Mouse (Mus musculus) frontal cortex, postnatal 25 days (tissue): ENCODE measurements around the gene Loxl4.

Experiments used
- DNase-seq, 2 experiments: peaks; one replicate each; pipeline ENCODE4 v3.0.0; 2022; ENCODE audit warnings: low spot score in 2 of 2

Loxl4 gene

GRCm38 (mm10) chr19:42612654-42613053, at the start of gene Loxl4:
Gene Loxl4 (minus strand): TSS chr19:42612813.
- DNase-seq, result no peak

GRCm38 (mm10) chr19:42661430-42662164, 49.0 kb upstream of the Loxl4 start:
- DNase-seq, result no peak

DNA sequence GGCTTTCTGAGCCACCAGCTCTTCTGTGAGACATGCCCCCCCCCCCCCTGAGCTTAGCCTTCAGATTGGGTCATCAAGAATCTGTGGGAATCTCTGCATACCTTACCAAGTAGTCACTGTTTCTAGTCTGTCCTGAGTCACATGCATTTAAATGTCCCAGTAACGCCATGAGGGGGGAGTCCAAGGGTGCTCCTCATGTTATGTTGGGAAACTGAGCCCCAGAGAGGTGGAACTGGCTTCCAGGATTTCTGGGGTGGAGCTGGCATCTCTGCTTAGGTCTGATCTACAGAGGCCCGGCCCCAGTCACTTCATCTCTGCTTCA, 47.6 kb upstream of the Loxl4 start:
- DNase-seq, result no peak

DNA sequence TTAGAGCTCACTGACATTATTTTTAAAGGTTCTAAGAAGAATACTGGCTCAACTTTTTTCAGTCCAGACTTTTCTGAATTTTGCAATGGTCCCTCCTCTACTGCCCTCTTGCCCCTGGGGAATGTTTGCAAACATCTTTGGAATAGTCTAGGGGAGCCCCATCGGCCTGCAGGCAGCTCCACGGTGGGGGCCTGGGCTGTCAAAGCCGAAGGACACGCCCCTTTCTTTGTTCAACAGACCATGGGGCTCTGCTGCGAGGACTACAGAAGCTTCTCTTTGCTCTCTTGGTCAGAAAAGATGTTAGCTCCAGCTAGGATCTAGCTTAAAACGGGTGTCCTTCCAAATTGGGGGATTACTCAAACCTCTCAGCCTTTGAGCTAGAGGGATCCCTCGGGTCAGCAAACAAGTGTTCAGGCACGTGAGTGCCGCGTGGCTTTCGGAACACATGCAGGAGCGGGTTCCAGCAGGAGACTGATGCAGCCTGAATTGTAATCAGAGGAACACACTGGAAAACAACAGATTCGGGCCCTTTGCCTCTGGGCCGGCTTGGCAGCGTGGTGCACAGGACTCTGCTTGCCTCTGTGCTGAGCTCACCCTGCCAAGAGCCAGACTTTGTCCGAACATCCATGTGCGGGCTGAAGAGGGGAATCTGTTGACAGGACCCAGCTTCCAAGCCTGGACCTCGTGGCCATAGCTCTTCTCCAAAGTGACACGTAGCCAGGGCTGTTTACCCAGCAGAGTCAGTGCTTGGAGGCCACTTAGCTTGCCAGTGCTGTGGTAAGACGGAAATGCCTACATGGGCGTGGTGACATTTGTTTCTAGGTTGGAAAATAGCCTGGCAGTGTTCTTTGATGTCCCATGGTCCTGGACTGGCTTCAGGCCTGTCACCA, 47.0 kb upstream of the Loxl4 start:
- peak in 1 of 2 experiments; percentile 41 for DNase-seq

GRCm38 (mm10) chr19:42658435-42659135, 46.0 kb upstream of the Loxl4 start:
- DNase-seq, result no peak

DNA sequence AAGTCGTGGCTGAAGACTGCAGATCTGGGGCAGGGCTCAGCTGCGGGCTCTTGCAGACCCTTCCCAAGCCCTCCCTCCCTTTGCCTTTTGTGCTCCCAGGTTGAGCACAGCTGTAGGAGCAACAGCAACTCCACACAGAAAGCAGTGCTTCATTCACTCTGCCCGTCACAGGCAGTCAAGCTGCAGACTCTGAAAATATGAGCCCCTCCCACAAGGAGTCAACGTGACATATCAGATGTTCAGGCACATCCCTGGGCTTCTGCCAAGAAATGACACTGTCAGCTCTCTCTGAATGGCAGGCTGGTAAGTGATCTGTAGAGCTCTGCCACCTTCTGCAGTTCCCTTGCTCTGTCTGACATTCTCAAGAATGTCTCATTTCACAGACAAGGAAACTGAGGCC, 45.2 kb upstream of the Loxl4 start:
- DNase-seq, result no peak

DNA sequence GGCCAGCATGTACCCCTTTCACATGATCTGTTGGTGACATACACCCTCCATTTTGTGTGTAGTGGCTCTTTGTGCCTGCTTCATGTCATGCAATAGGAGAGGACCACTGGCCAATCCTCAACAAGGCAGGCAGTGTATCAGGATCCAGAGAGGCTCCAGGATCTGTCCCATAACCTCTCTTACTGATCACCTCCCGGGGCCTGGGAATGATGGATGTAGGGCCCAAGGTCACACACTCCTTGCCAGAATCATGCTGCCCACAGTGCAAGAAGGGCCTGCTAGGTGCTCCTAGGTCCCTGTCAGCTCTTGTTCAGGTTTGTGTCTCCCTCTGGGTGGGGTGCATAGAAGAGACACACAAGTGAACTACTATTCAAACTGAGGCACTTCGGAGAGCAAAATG, 44.7 kb upstream of the Loxl4 start:
- no peak for DNase-seq

GRCm38 (mm10) chr19:42655006-42655405, 42.4 kb upstream of the Loxl4 start:
- peak; percentile 54 to 57 for DNase-seq

DNA sequence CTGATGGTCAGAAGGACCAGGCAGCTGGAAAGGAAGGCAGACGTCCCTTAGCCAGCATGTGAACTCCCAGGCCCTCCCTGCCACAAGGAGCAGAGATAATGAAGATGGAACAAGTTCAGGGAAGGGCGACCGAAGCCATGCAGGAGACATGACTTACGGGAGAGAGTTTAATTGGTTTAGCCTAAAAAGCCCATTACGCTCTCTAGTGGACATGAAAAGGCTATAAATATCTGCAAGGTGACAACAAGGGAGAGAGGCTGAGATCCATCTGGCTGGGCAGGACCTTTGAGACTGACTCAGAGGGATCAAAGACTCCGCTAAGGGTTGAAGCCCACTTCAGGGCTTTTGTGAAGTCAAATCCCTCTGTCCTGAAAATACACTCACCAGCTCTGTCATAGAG, 40.5 kb upstream of the Loxl4 start:
- no peak for DNase-seq

- no peak for DNase-seq
These were observed 39.8 kb upstream of the Loxl4 start for GRCm38 (mm10) chr19:42652425-42652824.

GRCm38 (mm10) chr19:42640211-42640610, 27.6 kb upstream of the Loxl4 start:
- no peak for DNase-seq

DNA sequence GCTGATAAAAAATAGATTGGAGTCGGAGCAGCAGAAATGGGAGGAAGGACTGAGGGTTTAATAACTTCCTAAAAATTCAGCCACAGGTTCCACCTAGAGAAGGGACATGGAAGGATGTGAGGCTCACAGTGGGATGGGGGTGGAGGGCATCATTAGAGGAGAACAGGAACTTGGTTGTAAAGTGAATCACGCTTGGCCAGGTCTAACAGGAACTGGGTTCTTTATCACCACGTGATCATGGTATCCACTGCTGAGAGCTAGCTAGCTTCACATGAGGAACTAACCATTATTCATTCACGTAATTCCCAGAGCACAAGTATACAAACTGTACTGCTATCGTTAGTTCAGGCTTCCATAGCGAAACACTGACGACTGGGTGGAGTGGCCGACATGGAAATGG, 26.9 kb upstream of the Loxl4 start:
- no peak for DNase-seq

DNA sequence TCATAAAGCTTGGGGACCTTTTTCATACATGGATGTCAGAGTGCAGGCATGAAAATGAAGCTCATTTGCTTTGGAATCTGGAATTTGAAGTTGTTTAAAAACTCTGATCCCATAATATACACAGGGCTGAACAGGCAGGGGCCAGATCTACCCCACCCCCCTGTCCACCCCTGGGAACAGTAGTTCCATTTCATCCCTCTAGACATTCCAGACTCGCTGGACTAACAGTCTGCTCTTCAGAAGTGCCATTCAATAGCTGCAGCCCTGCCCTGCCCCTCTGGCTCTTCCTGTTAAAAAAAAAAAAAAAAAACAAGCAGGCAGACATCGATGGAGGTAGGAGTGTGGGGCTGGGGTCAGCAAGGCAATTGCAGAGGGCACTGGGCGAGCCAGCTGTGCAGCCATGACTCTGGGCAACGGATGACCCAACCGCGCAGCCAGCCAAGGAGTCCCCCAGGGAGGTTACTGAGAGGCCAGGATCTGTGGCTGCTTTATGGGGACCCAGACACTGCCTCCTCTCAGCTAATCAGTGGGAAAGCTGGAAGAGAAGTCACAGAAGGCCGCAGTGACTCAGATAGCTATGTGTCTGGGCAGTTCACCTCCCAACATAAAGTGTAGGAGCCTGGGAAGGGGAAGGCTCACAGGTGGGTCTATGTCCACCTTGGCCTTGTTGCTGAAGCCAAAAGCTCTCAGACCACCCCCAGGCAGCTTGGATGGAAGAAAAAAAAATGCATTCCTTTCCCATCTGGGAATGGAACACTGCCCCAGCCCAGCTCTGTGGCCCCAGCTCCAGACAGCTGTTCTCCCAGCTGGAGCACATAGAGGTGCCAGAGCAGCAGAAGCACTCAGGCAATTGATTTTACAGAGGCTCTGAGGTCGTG, 26.2 kb upstream of the Loxl4 start:
- DNase-seq, result no peak

- DNase-seq, result no peak
These were observed 24.0 kb upstream of the Loxl4 start for GRCm38 (mm10) chr19:42636631-42637030.

DNA sequence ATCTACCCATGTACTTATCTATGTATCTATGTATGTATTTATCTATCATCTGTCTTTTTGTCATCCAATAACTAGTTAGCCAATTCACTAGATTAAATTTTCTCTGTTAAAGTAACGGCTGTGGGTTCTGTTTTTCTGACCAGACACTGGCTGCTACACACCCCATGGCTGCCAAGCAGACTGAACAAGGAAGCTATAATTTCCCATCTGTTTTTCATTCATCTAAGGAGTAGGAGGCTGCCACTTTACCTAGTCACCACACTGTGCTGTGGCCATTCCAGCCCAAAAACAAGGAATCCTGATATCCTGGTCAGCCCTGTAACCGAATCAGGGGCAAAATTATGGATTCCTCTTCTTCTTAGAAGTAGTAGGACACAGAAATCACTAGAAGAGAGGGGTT, 21.0 kb upstream of the Loxl4 start:
- DNase-seq, result no peak

DNA sequence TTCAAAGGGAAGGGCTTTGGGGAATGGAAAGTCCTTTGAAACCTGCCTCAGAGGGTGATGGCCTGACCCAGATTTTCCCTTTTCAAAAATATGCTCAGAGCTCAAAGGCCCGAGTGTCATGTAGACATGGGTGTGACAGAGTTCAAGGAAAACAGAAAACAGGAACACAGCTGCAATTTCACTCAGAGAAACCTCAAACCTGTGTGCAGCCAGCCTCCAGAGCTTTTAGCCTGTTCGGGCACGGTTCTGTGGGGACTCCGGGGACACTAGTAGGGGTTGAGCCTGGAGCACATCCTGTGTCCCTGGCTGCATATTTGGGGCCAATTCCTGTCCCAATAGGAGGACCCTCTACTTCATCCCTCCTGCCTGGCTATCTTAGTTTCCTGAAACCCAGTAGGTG, 19.7 kb upstream of the Loxl4 start:
- no peak for DNase-seq

GRCm38 (mm10) chr19:42631541-42631961, 18.9 kb upstream of the Loxl4 start:
- DNase-seq, result no peak

GRCm38 (mm10) chr19:42628068-42628467, 15.5 kb upstream of the Loxl4 start:
- DNase-seq, result no peak

DNA sequence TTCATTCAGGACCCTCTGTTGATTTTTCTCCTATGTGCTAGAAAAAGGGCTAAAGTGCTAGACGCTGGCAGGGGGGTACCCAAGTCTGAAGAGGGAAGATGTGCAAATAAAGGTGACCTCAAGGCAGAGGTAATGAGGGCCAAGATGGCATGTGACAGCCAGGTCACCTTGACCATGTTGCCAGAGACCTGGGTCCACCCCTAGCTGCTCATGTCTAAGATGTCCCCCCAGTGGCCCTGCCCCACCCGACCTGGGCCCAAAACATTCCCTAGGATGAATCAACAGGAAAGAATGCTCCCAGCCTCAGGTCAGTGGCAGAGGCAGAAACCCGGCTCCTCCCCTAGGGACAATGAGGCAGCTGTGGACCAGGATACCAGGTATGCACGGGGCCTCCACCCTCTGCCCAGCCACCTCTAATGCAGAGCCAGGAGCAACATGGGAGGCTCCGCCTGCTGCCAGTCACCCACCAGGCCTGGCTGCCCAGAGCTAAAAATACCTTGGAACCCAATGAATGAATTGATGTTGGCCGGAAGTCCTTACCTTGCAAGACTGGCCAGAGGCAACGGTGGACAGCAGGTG, 1.1 kb upstream of the Loxl4 start:
- no peak for DNase-seq

DNA sequence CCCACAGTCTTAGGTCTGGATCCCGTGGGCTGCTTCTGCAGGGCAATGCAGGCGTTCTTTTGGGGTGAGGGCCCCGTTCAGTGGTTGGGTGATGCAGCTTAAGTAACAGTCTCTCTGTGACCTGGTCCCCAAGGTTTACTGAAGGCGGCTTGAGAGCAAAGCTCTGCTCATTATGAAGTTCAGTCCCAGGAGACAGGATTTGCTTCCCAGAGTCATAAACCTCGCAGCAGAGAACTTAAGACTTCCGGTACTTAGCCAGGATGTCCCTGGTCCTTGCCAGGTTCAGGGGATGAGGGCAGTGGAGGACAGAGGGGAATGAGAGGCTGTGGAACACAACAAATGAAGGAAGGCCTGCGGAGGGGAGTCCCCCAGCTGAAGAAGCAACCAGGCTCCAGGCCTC, 503 bp upstream of the Loxl4 start:
- DNase-seq, result no peak

DNA sequence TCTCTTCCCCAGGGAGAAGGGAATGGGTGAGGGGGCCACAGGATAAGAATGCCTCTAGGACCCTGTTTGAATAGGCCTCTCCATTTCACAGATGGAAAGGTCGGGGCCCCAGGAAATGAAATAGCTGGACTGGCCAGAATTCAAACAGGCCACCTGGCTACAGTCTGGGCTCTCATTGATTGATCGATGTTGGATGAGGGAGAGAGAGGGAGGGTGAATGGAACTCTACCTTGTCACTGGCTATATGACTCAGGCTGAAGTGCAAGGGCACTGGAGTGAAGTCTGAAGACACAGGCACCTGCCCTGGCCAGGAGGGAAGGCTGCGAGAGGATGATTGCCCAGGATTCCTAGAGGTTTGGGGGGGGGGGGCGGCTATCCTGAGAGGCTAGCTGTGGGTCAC, 867 bp downstream of the Loxl4 start:
- DNase-seq, result no peak
